Mouse (Mus musculus): ENCODE data around the gene Olfr555. TPM values are rescaled to one million over a fixed set of nuclear protein-coding genes. Genes with fewer than 3 reads are reported as not detected.
"Not testable (repeated sequence)": the region's sequence is repeated elsewhere in the genome, so short reads cannot be mapped to it uniquely, and the experiment has no call there.

Gene Olfr555
- polyA plus RNA-seq (2014; fragmentation: Nextera tagmentation; extraction: Ambion mirVana) = not detected in 2 replicates

DNA sequence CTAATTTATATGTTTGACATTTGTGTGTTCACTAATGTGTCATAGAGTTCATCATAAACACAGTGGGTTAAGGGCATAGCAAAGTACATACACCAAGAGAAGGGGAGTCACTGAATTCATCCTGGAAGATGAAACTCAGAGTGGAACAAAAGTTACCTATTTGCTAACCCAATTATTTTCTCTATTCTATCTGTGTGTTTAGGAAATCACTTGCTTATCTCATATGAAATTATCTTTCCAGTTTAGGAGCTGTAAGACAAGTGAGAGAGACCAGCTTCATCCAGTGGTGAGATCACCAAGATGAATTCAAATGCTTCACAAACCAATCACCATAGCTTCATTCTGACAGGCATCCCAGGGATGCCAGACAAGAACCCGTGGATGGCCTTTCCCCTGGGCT lies at the start of gene Olfr555:
Gene Olfr555 (plus strand): TSS at position 301 of the 400 bp plus-strand sequence.
- no peaks in the 10 kb centered on the region for H3K4me1 ChIP-seq (ENCODE audit: control insufficient read depth, insufficient read depth, low read length)
- 69% methylated on average over 1 of the region's 1 CpGs for WGBS

DNA sequence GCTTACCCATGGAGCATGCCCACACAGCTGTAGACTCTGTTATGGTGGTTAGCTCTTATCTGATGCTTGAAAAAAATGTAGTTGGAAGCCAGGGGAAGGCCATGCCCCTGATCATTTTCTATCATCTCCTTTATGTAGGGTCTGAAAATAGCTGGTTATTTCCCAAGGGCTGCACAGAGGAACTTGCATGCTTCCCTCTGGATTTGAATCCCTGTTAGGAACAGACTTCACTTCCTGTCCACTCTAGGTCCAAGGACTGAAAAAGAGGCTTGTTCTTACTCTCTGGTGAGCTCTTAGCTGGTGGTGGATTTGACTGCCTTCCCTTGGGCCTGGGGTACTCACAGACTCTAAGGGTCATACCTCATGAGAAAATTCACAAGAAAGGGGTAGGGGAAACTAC lies 40.5 kb upstream of the Olfr555 start, which contains the start of gene Olfr553:
Gene Olfr553 (minus strand): TSS at position 101 of the 400 bp plus-strand sequence.
- ATAC-seq (ENCODE audit: low read depth) (no peak), DNase-seq (ENCODE audit: low spot score) (no peak)
- H3K9me3 ChIP-seq (ENCODE audit: control insufficient read depth, low read length) = no peaks in the 10 kb centered on the region
- H3K36me3 ChIP-seq (ENCODE audit: control insufficient read depth, insufficient read depth, low read length) = no peaks in the 10 kb centered on the region
- H3K4me2 ChIP-seq (ENCODE audit: low read depth, low read length) = no peak within 1 kb of the TSS
- H3K9ac ChIP-seq (ENCODE audit: low read depth, low read length) = no peak within 1 kb of the TSS
- H3K4me1 ChIP-seq (ENCODE audit: control insufficient read depth, insufficient read depth, low read length) = no peaks in the 10 kb centered on the region
- H3K4me3 ChIP-seq (ENCODE audit: low read depth, low read length) = no peak within 1 kb of the TSS
- no peaks in the 10 kb centered on the region for H3K27me3 ChIP-seq (replicated peaks; ENCODE audit: control insufficient read depth, insufficient read depth, low read length)
- no peak within 1 kb of the TSS for H3K27ac ChIP-seq (replicated peaks; ENCODE audit: low read depth, low read length)

More for the DNA sequence above, at the start of gene Olfr555:
- Histone ChIP-seq H3K27me3 (replicated peaks; ENCODE audit: control insufficient read depth, insufficient read depth, low read length) (no peaks in the 10 kb centered on the region), H3K4me2 (ENCODE audit: low read depth, low read length) (no peak within 1 kb of the TSS), H3K9me3 (ENCODE audit: control insufficient read depth, low read length) (no peaks in the 10 kb centered on the region), H3K36me3 (ENCODE audit: control insufficient read depth, insufficient read depth, low read length) (no peaks in the 10 kb centered on the region), H3K9ac (ENCODE audit: low read depth, low read length) (no peak within 1 kb of the TSS), H3K4me3 (ENCODE audit: low read depth, low read length) (no peak within 1 kb of the TSS), H3K27ac (replicated peaks; ENCODE audit: low read depth, low read length) (no peak within 1 kb of the TSS)
- ATAC-seq (ENCODE audit: low read depth) = no peak
- DNase-seq (ENCODE audit: low spot score) = no peak

GRCm38 (mm10) chr7:102619608-102620007 lies 39.0 kb upstream of the Olfr555 start:
- no peak for ATAC-seq (ENCODE audit: low read depth)
- Histone ChIP-seq H3K4me2 (ENCODE audit: low read depth, low read length) (no peak overlapping the region), H3K27me3 (replicated peaks; ENCODE audit: control insufficient read depth, insufficient read depth, low read length) (no peaks in the 10 kb centered on the region), H3K27ac (replicated peaks; ENCODE audit: low read depth, low read length) (no peak overlapping the region), H3K9ac (ENCODE audit: low read depth, low read length) (no peak overlapping the region), H3K4me3 (ENCODE audit: low read depth, low read length) (no peak overlapping the region), H3K4me1 (ENCODE audit: control insufficient read depth, insufficient read depth, low read length) (no peaks in the 10 kb centered on the region), H3K9me3 (ENCODE audit: control insufficient read depth, low read length) (no peaks in the 10 kb centered on the region), H3K36me3 (ENCODE audit: control insufficient read depth, insufficient read depth, low read length) (no peaks in the 10 kb centered on the region)
- DNase-seq (ENCODE audit: low spot score) = peak; percentile 60
- 48% methylated on average over 5 of the region's 5 CpGs for WGBS

DNA sequence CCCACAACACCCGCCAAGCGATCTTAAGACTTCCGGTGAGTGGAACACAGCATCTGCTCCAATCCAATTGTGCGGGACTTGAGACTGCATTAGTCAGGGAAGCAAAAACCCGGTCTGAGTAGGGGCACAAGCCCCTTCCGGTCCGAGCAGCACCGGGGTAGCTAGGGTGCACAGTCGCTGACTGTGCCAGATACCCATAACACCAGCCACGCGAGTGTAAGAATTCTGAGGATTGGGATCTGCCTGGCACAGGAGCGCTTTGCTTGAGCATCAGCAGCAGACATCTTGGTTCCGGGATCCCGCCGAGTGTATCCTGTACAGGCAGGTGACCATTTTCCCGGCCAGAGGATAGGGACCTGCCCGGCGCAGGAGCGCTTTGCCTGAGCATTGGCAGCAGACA lies 38.3 kb upstream of the Olfr555 start:
- not testable (repeated sequence) for H3K36me3 ChIP-seq (ENCODE audit: control insufficient read depth, insufficient read depth, low read length); H3K27ac ChIP-seq (replicated peaks; ENCODE audit: low read depth, low read length); H3K4me2 ChIP-seq (ENCODE audit: low read depth, low read length); H3K9me3 ChIP-seq (ENCODE audit: control insufficient read depth, low read length); H3K4me3 ChIP-seq (ENCODE audit: low read depth, low read length); H3K27me3 ChIP-seq (replicated peaks; ENCODE audit: control insufficient read depth, insufficient read depth, low read length); ATAC-seq (ENCODE audit: low read depth); H3K4me1 ChIP-seq (ENCODE audit: control insufficient read depth, insufficient read depth, low read length); H3K9ac ChIP-seq (ENCODE audit: low read depth, low read length); DNase-seq (ENCODE audit: low spot score)
- WGBS = 89% methylated on average over 15 of the region's 19 CpGs

GRCm38 (mm10) chr7:102636665-102637064 lies 22.0 kb upstream of the Olfr555 start:
- Histone ChIP-seq H3K9me3 (ENCODE audit: control insufficient read depth, low read length) (no peaks in the 10 kb centered on the region), H3K4me2 (ENCODE audit: low read depth, low read length) (no peak overlapping the region), H3K4me3 (ENCODE audit: low read depth, low read length) (no peak overlapping the region), H3K27ac (replicated peaks; ENCODE audit: low read depth, low read length) (no peak overlapping the region), H3K36me3 (ENCODE audit: control insufficient read depth, insufficient read depth, low read length) (no peaks in the 10 kb centered on the region), H3K27me3 (replicated peaks; ENCODE audit: control insufficient read depth, insufficient read depth, low read length) (no peaks in the 10 kb centered on the region), H3K4me1 (ENCODE audit: control insufficient read depth, insufficient read depth, low read length) (no peaks in the 10 kb centered on the region), H3K9ac (ENCODE audit: low read depth, low read length) (no peak overlapping the region)
- ATAC-seq (ENCODE audit: low read depth) = no peak
- WGBS = 33% methylated on average over 3 of the region's 3 CpGs
- DNase-seq (ENCODE audit: low spot score) = peak; percentile 8

GRCm38 (mm10) chr7:102638132-102638531 lies 20.5 kb upstream of the Olfr555 start, which contains the start of gene Olfr554:
TSS of gene Olfr554 (plus strand) at chr7:102638432.
- no peak for ATAC-seq (ENCODE audit: low read depth)
- Histone ChIP-seq H3K9me3 (ENCODE audit: control insufficient read depth, low read length) (no peaks in the 10 kb centered on the region), H3K4me3 (ENCODE audit: low read depth, low read length) (no peak within 1 kb of the TSS), H3K4me1 (ENCODE audit: control insufficient read depth, insufficient read depth, low read length) (no peaks in the 10 kb centered on the region), H3K27me3 (replicated peaks; ENCODE audit: control insufficient read depth, insufficient read depth, low read length) (no peaks in the 10 kb centered on the region), H3K27ac (replicated peaks; ENCODE audit: low read depth, low read length) (no peak within 1 kb of the TSS), H3K4me2 (ENCODE audit: low read depth, low read length) (no peak within 1 kb of the TSS), H3K36me3 (ENCODE audit: control insufficient read depth, insufficient read depth, low read length) (no peaks in the 10 kb centered on the region), H3K9ac (ENCODE audit: low read depth, low read length) (no peak within 1 kb of the TSS)
- 68% methylated on average over 1 of the region's 1 CpGs for WGBS
- no peak for DNase-seq (ENCODE audit: low spot score)

DNA sequence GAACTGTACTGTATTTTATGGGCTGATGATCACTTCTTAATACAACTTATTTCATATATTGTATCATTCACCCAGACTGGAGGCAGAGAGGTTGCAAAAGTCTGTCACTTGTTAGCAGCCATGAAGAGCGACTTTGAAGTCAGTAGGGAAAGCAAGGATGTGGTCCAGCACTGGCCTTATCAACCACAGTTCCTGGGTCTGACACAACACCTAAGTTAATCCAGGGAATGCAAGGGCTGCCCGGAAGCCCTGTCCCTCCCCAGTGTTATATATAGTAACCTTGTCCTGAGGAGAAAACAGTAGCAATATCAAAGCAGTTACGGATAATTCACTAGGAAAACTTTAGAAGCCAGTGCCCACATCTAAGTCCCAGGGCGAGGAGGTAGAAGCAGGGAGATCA lies 13.7 kb upstream of the Olfr555 start:
- H3K4me3 ChIP-seq (ENCODE audit: low read depth, low read length); H3K9ac ChIP-seq (ENCODE audit: low read depth, low read length); DNase-seq (ENCODE audit: low spot score); H3K9me3 ChIP-seq (ENCODE audit: control insufficient read depth, low read length); ATAC-seq (ENCODE audit: low read depth); H3K4me2 ChIP-seq (ENCODE audit: low read depth, low read length); H3K27me3 ChIP-seq (replicated peaks; ENCODE audit: control insufficient read depth, insufficient read depth, low read length); H3K4me1 ChIP-seq (ENCODE audit: control insufficient read depth, insufficient read depth, low read length); H3K36me3 ChIP-seq (ENCODE audit: control insufficient read depth, insufficient read depth, low read length); H3K27ac ChIP-seq (replicated peaks; ENCODE audit: low read depth, low read length): not testable (repeated sequence)
- WGBS = 85% methylated on average over 2 of the region's 4 CpGs

- no peak within 1 kb of the TSS for H3K9ac ChIP-seq (ENCODE audit: low read depth, low read length)
- DNase-seq (ENCODE audit: low spot score) (no peak), ATAC-seq (ENCODE audit: low read depth) (no peak)
- H3K9me3 ChIP-seq (ENCODE audit: control insufficient read depth, low read length) = no peaks in the 10 kb centered on the region
- H3K4me1 ChIP-seq (ENCODE audit: control insufficient read depth, insufficient read depth, low read length) = no peaks in the 10 kb centered on the region
- H3K36me3 ChIP-seq (ENCODE audit: control insufficient read depth, insufficient read depth, low read length) = no peaks in the 10 kb centered on the region
- 68% methylated on average over 3 of the region's 3 CpGs for WGBS
- H3K27me3 ChIP-seq (replicated peaks; ENCODE audit: control insufficient read depth, insufficient read depth, low read length) = no peaks in the 10 kb centered on the region
- H3K27ac ChIP-seq (replicated peaks; ENCODE audit: low read depth, low read length) = no peak within 1 kb of the TSS
- no peak within 1 kb of the TSS for H3K4me2 ChIP-seq (ENCODE audit: low read depth, low read length)
- H3K4me3 ChIP-seq (ENCODE audit: low read depth, low read length) = no peak within 1 kb of the TSS
These were observed 6.0 kb downstream of the Olfr555 start, which contains the start of gene Olfr556 for GRCm38 (mm10) chr7:102664599-102664998. TSS of gene Olfr556 (plus strand) at chr7:102664899.

DNA sequence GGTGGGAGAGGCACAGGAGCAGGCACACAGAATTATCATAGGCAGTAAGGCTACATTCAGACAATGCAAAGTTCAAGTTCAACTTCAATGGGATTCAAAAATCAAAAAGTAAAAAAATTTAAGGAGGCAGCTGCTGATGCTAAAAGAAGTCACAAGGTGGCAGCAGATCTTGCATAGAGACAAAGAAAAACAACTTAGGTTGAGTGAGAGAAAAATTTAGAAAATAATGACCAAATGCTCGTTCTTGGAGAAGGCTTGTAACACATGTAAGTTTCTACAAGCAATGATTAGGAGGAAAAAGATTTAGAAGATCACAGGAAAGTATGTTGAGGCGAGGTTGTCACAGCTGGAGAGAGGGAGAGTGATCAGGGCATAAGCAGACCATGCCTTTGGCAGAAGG lies 6.8 kb downstream of the Olfr555 start:
- no peak overlapping the region for H3K27ac ChIP-seq (replicated peaks; ENCODE audit: low read depth, low read length)
- no peak overlapping the region for H3K9ac ChIP-seq (ENCODE audit: low read depth, low read length)
- no peaks in the 10 kb centered on the region for H3K9me3 ChIP-seq (ENCODE audit: control insufficient read depth, low read length)
- WGBS = 32% methylated on average over 2 of the region's 2 CpGs
- DNase-seq (ENCODE audit: low spot score) (peak; percentile 29), ATAC-seq (ENCODE audit: low read depth) (no peak)
- H3K36me3 ChIP-seq (ENCODE audit: control insufficient read depth, insufficient read depth, low read length) = no peaks in the 10 kb centered on the region
- H3K4me2 ChIP-seq (ENCODE audit: low read depth, low read length) = no peak overlapping the region
- H3K27me3 ChIP-seq (replicated peaks; ENCODE audit: control insufficient read depth, insufficient read depth, low read length) = no peaks in the 10 kb centered on the region
- no peaks in the 10 kb centered on the region for H3K4me1 ChIP-seq (ENCODE audit: control insufficient read depth, insufficient read depth, low read length)
- no peak overlapping the region for H3K4me3 ChIP-seq (ENCODE audit: low read depth, low read length)

All from embryonic facial prominence, embryonic 14.5 days (tissue).